Mouse (Mus musculus): ENCODE measurements around the gene Dnah7c. TPM values are rescaled to one million over a fixed set of nuclear protein-coding genes. Genes with fewer than 3 reads are reported as not detected.
"Not testable (repeated sequence)": the region's sequence is repeated elsewhere in the genome, so short reads cannot be mapped to it uniquely, and the experiment has no call there.

Gene Dnah7c
- polyA plus RNA-seq, 1 experiment from 2014 or later: 0.17 TPM

GRCm38 (mm10) chr1:46580385-46580784 lies 155.0 kb downstream of the Dnah7c start:
- Histone ChIP-seq H3K4me3 (no peak overlapping the region), H3K27me3 (ENCODE audit: low read depth, poor library complexity, severe bottlenecking) (no peaks in the 10 kb centered on the region), H3K9me3 (replicated peaks) (no peaks in the 10 kb centered on the region), H3K36me3 (no peaks in the 10 kb centered on the region), H3K4me1 (no peaks in the 10 kb centered on the region), H3K27ac (replicated peaks) (no peak overlapping the region)
- no peak for DNase-seq (ENCODE audit: low spot score)
- WGBS: 49% methylated on average over 3 of the region's 3 CpGs

GRCm38 (mm10) chr1:46593826-46594225 lies 168.4 kb downstream of the Dnah7c start:
- H3K27ac ChIP-seq (replicated peaks); H3K4me1 ChIP-seq; H3K36me3 ChIP-seq; H3K27me3 ChIP-seq (ENCODE audit: low read depth, poor library complexity, severe bottlenecking); H3K4me3 ChIP-seq; H3K9me3 ChIP-seq (replicated peaks); DNase-seq (ENCODE audit: low spot score): not testable (repeated sequence)
- 92% methylated on average over 1 of the region's 1 CpGs for WGBS

GRCm38 (mm10) chr1:46596343-46596742 lies 171.0 kb downstream of the Dnah7c start:
- H3K27me3 ChIP-seq (ENCODE audit: low read depth, poor library complexity, severe bottlenecking); H3K9me3 ChIP-seq (replicated peaks); H3K4me1 ChIP-seq; H3K27ac ChIP-seq (replicated peaks); H3K36me3 ChIP-seq; H3K4me3 ChIP-seq; DNase-seq (ENCODE audit: low spot score): not testable (repeated sequence)
- WGBS: 85% methylated on average over 1 of the region's 1 CpGs

GRCm38 (mm10) chr1:46620331-46620730 lies 194.9 kb downstream of the Dnah7c start:
- H3K36me3 ChIP-seq: no peaks in the 10 kb centered on the region
- H3K27me3 ChIP-seq (ENCODE audit: low read depth, poor library complexity, severe bottlenecking): no peaks in the 10 kb centered on the region
- H3K9me3 ChIP-seq (replicated peaks): no peaks in the 10 kb centered on the region; the same call in 1 of the 2 replicates
- peaks cover 10% of the 10 kb centered on the region for H3K4me1 ChIP-seq
- 94% methylated on average over 1 of the region's 1 CpGs for WGBS
- no peak overlapping the region for H3K27ac ChIP-seq (replicated peaks)
- no peak overlapping the region for H3K4me3 ChIP-seq
- DNase-seq (ENCODE audit: low spot score): no peak

- 95% methylated on average over 6 of the region's 6 CpGs for WGBS
- not testable (repeated sequence) for H3K9me3 ChIP-seq (replicated peaks); H3K27ac ChIP-seq (replicated peaks); H3K4me3 ChIP-seq; H3K36me3 ChIP-seq; DNase-seq (ENCODE audit: low spot score); H3K4me1 ChIP-seq; H3K27me3 ChIP-seq (ENCODE audit: low read depth, poor library complexity, severe bottlenecking)
These were observed 200.5 kb downstream of the Dnah7c start for GRCm38 (mm10) chr1:46625914-46626313.

- not testable (repeated sequence) for H3K36me3 ChIP-seq; DNase-seq (ENCODE audit: low spot score); H3K27ac ChIP-seq (replicated peaks); H3K27me3 ChIP-seq (ENCODE audit: low read depth, poor library complexity, severe bottlenecking); H3K9me3 ChIP-seq (replicated peaks); H3K4me1 ChIP-seq; H3K4me3 ChIP-seq
- WGBS: 88% methylated on average over 4 of the region's 4 CpGs
These were observed 224.4 kb downstream of the Dnah7c start for GRCm38 (mm10) chr1:46649821-46650220.

- H3K27ac ChIP-seq (replicated peaks): not testable (repeated sequence)
- WGBS: 51% methylated on average over 2 of the region's 2 CpGs
These were observed 227.3 kb downstream of the Dnah7c start for GRCm38 (mm10) chr1:46652721-46653120.

GRCm38 (mm10) chr1:46724810-46725209 lies 299.4 kb downstream of the Dnah7c start:
- not testable (repeated sequence) for H3K4me1 ChIP-seq; H3K9me3 ChIP-seq (replicated peaks); H3K36me3 ChIP-seq; DNase-seq (ENCODE audit: low spot score); H3K27ac ChIP-seq (replicated peaks); H3K27me3 ChIP-seq (ENCODE audit: low read depth, poor library complexity, severe bottlenecking); H3K4me3 ChIP-seq
- 85% methylated on average over 1 of the region's 1 CpGs for WGBS

More at GRCm38 (mm10) chr1:46652721-46653120, 227.3 kb downstream of the Dnah7c start:
- not testable (repeated sequence) for DNase-seq (ENCODE audit: low spot score); H3K36me3 ChIP-seq; H3K27me3 ChIP-seq (ENCODE audit: low read depth, poor library complexity, severe bottlenecking); H3K4me1 ChIP-seq; H3K9me3 ChIP-seq (replicated peaks); H3K4me3 ChIP-seq

- Histone ChIP-seq H3K9me3 (replicated peaks) (no peaks in the 10 kb centered on the region), H3K36me3 (no peaks in the 10 kb centered on the region), H3K4me3 (no peak overlapping the region), H3K27ac (replicated peaks) (no peak overlapping the region), H3K4me1 (no peaks in the 10 kb centered on the region), H3K27me3 (ENCODE audit: low read depth, poor library complexity, severe bottlenecking) (no peaks in the 10 kb centered on the region)
- DNase-seq (ENCODE audit: low spot score): no peak
- 80% methylated on average over 1 of the region's 1 CpGs for WGBS
These were observed 299.9 kb downstream of the Dnah7c start for GRCm38 (mm10) chr1:46725266-46725665.

GRCm38 (mm10) chr1:46725719-46726118 lies 300.3 kb downstream of the Dnah7c start:
- 86% methylated on average over 2 of the region's 2 CpGs for WGBS
- H3K36me3 ChIP-seq; H3K4me1 ChIP-seq; H3K27me3 ChIP-seq (ENCODE audit: low read depth, poor library complexity, severe bottlenecking); H3K4me3 ChIP-seq; H3K27ac ChIP-seq (replicated peaks); H3K9me3 ChIP-seq (replicated peaks); DNase-seq (ENCODE audit: low spot score): not testable (repeated sequence)

GRCm38 (mm10) chr1:46729731-46730130 lies 304.3 kb downstream of the Dnah7c start:
- not testable (repeated sequence) for H3K36me3 ChIP-seq; H3K27ac ChIP-seq (replicated peaks); H3K27me3 ChIP-seq (ENCODE audit: low read depth, poor library complexity, severe bottlenecking); H3K9me3 ChIP-seq (replicated peaks); H3K4me1 ChIP-seq; DNase-seq (ENCODE audit: low spot score); H3K4me3 ChIP-seq
- WGBS: 84% methylated on average over 3 of the region's 3 CpGs

GRCm38 (mm10) chr1:46733405-46734106 lies 308.2 kb downstream of the Dnah7c start:
- not testable (repeated sequence) for H3K4me3 ChIP-seq; H3K4me1 ChIP-seq; DNase-seq (ENCODE audit: low spot score); H3K27ac ChIP-seq (replicated peaks); H3K36me3 ChIP-seq; H3K9me3 ChIP-seq (replicated peaks); H3K27me3 ChIP-seq (ENCODE audit: low read depth, poor library complexity, severe bottlenecking)
- WGBS: 83% methylated on average over 2 of the region's 2 CpGs

- not testable (repeated sequence) for H3K27ac ChIP-seq (replicated peaks); H3K9me3 ChIP-seq (replicated peaks); DNase-seq (ENCODE audit: low spot score); H3K4me3 ChIP-seq; H3K27me3 ChIP-seq (ENCODE audit: low read depth, poor library complexity, severe bottlenecking); H3K36me3 ChIP-seq; H3K4me1 ChIP-seq
- WGBS: 81% methylated on average over 2 of the region's 2 CpGs
These were observed 309.1 kb downstream of the Dnah7c start for GRCm38 (mm10) chr1:46734455-46734854.

GRCm38 (mm10) chr1:46764600-46764999 lies 339.2 kb downstream of the Dnah7c start:
- not testable (repeated sequence) for H3K36me3 ChIP-seq; DNase-seq (ENCODE audit: low spot score); H3K4me3 ChIP-seq; H3K27ac ChIP-seq (replicated peaks); H3K4me1 ChIP-seq; H3K27me3 ChIP-seq (ENCODE audit: low read depth, poor library complexity, severe bottlenecking); H3K9me3 ChIP-seq (replicated peaks)
- WGBS: 89% methylated on average over 3 of the region's 3 CpGs

Measured in midbrain, embryonic 10.5 days (tissue).